Mouse (Mus musculus): Measurements from ENCODE around the gene Gorasp1.

Gene Gorasp1

DNA sequence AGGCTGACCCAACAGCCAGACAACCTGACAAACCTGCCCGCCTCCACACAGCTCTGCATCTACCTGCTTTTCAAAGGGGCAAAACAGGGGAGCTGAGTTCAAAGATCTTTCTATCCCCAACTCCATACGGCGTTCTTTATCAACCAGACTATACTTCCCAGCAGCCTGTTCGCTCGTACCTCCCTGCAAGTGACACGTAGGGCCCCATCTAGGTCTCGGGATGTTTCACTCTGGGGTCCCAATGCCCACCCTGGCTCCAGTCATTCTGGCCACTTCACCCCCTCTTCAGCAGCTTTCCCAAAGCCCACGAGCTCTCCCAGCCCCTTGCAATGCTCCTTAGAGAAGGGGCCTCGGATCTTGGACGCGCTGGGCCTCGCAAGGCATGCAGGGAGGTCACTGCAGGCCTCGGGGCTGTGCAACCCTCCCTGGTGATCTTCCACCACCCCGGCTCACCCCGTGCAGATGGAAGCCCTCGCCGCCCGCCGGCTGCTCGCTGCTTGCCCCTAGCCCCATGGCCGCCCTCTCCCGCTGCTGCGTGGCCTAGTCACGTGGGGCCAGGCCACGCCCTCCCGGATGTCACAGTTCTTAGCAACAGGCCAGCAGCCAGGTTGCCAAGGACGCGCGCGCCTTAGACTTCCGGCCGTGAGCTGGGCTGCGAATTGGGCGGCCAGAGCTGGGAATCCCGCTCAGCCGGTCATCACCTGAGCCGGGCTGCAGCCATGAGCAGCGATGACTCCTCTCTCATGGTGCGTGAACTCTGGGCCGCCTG is at the start of gene Gorasp1, which contains the start of gene Ttc21a:
TSS of gene Gorasp1 (minus strand) at position 561 of the 769 bp plus-strand sequence.
TSS of gene Ttc21a (plus strand) at position 602 of the 769 bp plus-strand sequence.
- DNase-seq (ENCODE audit: low read depth, low spot score), result peak; percentile 86

DNA sequence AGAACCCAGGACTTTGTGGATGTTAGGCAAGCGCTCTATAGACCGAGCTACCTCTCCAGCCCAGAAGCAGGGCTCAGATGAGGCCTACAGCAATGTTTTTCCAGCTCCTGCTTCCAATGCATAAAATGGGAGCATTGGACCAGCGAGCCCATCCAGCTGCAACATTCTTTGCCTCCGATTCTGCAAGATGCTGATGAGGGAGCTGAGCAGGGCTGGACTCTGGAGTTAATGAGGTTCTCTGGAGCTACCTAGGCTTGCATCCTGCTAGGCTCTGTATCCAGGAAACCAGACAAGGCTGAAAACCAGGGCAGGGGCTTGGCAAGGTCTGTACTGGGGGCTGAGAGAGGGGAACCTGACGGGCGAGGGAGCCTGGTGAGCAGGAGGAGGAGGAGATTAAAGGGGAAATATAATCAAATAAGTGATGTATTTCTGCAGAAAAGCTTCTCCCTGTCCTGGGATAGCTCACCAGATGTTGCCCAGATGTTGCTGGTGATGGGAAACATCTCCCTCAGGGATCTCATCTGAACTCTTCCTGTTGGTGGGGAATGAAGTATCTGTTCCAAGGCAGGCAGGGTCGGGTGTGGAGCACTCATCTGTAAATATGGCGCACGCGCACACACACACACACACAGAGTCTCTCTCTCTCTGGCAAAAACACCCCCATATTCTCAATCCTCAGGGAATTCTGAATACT is 48.7 kb upstream of the Gorasp1 start:
- DNase-seq (ENCODE audit: low read depth, low spot score), result no peak

DNA sequence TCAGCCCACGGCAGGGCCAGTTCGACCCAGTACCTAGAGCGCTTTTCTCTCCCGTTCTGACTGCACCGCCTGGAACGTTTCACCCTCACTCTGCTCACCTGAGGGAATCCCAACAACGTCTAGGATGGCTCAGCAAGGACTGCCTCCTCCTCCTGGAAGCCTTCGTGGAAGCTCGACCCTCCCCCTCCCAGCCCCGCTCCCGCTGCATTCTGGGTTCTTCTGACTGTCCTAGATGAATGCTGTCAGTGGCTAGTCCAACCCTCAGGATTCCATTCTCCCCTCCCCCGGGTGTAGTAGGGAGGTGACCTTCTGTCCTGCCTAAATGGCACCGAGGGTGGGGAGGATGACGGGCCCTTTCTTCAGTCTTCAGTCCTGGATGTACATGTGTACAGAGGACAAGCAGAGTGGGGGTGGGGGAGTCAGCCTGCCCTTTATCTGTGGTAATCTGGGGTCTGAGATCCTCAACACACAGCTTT is 47.2 kb upstream of the Gorasp1 start, which contains the start of gene Csrnp1:
TSS of gene Csrnp1 (minus strand) at position 123 of the 476 bp plus-strand sequence.
- DNase-seq (ENCODE audit: low read depth, low spot score), result peak; percentile 96

DNA sequence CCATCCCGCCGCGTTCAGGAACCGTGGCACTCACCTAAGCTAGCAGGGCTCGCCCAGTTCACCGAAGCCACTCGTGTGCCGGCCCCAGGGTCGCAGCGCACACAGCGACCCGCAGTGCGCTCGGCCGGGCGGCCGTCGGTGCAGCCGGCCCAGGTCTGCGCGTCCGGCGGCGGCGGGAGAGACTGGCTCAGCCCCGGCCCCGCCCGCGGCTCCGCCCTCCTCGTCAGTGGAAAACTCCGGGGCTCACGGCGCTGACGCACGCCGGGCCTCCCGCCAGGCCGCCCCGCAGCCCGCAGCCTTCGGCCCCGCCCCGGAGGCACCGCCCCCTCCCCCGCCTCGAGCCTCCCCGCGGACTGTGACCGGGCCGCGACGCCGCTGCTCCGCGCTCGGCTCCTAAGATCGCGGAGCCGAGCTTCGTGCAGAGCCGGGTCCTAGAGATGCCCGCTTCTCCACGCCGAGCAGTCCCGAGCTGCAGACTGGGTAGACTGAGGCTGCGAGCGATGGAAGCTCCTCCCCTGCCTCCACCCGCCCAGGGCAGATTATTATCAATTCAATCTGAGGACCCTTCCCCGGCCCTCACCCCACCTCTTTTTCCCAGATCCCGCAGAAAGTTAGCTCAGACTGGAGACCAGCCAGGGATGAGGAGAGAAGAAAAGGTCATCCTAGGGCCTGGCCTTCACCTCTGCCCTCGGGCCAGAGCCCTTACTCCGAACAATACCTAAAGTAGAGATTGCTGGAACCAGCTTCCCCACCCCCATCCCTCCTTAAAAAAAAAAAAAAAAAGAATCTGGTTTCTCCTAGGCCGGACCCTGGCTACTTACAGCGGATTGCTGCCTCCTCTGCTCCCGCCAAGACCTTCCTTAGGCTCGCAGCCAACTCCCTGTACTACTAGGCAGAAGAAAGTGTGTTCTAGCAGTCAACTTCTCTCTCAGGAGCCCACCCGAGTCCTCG is 46.5 kb upstream of the Gorasp1 start:
- peak; percentile 77 for DNase-seq (ENCODE audit: low read depth, low spot score)

DNA sequence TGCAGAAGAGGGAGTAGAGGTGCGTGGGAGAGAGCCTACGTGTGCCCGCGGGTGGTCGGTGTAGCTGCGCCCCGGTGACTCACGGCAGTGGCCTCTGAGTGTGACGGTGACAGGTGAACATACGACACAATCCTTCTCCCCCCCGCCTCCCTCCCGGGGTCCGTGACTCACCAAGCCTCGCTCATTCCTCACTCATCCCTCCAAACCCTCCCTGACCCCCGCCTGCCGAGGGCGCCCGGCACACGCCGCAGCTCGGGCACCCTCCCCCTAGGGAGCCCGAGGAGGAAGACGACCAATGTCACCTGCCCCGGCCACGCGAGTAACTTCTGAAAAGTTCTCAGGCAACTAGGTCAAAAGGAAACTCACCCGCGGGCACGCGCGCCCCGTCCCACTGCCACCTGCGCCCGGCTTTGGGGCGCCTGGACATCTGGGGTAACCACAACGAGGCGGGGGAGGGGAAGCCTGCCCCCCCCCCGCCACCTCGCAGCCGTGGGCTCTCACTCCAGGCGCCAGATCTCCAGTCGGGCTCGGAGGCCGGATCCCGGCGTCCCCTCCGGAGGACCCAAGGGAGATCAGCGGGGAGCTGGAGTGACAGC is 45.7 kb upstream of the Gorasp1 start:
- no peak for DNase-seq (ENCODE audit: low read depth, low spot score)

DNA sequence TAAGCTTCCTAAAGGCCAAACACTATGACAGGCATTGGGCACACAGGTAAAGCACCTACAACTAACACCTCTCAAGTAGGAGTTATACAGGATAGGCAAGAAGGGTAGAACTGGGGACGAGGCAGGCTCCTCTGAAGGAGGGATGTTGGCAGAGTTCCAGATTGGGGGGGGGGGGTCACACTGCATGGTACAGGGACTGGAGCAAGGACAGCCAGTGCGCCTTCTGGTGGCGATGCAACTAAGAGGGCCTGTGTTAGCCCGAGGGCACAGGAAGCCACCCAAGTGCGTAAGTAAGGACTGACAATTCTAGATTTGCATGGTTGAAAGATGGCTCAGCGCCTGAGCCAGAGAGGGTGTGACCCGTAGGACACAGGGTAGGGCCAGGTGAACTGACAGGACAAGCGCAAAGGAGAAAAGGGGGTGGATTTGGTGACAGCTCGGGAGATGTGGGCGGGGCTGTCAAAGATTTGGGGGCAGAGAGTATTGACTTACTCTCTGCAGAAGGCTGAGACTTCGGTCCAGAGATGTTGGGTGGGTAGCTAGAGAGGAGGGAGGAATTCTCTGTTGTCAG is 45.0 kb upstream of the Gorasp1 start:
- DNase-seq (ENCODE audit: low read depth, low spot score), result peak; percentile 76

DNA sequence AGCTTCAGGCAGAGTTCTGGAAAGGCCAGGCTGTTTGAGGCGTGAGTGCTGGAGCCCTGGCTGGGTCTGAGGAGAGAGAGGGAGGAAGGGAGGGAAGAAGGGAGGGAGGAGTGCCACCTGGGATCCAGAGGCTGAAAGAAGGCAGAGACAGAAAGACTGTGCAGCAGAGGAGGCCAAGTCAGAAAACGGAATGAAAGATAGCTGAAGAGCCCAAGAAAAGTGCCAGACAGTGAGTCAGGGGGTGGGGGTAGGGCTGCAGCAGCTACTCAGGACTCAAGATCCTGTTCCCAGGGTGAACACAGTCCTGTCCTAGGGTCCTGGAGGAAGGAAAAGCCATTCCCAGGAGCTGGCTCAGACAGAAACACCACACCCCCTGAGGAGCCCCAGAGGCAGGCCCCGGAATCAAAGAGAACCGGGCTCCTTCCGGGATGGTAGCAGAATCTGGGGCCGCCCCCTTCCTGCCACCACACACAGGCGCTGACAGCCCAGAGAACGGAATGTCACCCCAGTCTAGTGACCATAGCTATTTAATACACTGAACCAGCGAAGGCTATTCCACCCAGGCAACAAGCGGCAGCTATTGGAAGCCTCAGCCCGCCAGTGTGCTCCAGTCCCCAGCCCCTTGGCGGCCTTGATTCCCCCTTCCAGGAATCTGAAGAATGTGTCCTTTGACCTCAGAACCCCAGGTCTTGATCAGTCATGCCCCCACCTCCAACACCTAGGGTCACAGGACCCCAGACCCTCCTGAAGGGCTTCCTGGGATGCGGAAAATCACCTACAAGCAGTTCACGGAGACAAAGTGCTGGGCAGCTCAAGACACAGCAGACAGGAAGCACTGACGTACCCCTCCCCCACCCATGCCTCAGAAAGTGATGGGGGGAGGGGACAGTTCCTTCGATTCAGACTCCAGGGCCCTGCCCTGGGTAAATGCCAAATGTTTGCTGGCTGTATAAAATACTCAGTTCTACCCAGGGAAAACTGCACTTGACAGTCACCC is 44.1 kb upstream of the Gorasp1 start:
- peak; percentile 87 for DNase-seq (ENCODE audit: low read depth, low spot score)

DNA sequence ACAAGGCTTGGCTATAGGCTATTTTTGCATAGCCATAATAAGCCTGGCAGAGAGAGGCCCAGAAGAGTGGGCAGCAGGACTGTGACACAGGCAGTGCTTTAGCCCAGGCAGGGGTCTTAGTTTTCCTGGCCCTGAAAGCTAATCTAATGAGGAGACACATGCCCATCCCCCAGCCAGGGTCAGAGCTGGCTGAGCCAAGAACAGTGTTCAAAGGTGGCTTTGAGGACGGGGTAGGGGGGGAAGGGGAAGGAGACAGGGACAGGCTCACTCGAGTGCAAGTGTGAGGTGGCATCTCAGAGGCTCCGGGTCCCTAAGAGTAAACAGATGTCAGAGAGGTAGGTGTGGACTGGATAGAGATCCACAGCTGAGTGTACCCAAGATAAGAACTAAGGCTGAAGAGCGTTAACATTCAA is 43.4 kb upstream of the Gorasp1 start:
- no peak for DNase-seq (ENCODE audit: low read depth, low spot score)

DNA sequence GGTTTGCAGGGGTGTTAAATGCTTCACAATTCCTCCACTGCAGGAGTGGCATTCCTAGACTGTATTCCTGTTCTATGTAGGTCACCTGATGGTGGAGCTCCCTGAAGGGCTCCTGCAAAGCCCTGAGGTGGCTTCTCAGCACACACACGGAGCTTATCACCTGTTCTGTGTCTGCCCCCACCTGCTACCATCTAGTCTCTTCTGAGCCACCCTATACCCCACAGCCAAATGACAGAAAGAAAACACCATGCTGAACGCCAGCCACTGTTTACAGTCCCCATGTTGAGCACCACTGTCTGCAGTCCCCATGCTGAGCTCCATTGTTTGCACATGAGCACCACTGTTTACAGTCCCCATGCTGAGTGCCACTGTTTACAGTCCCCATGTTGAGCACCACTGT is 42.4 kb upstream of the Gorasp1 start:
- DNase-seq (ENCODE audit: low read depth, low spot score), result no peak

DNA sequence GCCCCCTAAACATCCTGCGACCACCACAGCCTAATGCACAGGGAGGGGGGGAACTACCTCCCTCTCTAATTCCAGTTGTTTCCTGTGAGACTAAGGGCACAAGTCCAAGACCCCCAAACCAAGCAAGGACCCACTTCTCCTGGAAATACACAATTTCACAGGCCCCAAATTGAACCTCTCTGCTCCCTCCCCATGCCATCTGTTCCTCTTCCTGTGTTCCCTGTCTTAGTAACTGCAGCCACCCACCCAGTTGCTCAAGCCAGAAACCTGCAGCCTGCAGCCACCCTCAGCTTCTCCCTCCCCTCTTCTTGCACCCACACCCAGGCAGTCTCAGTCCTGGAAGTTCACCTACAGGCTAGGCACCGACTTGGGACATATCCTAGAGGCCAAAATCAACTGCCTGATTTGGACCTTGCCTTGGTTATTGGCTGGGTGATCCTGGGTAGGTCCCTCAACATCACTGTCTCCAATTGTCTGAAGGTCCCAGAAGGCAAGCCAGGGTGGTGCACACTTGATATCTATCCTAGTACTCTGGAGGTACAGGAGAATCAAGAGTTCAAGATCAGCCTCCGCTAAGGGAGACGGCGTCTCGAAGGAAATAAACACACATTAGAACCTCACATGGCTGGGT is 41.6 kb upstream of the Gorasp1 start:
- no peak for DNase-seq (ENCODE audit: low read depth, low spot score)

DNA sequence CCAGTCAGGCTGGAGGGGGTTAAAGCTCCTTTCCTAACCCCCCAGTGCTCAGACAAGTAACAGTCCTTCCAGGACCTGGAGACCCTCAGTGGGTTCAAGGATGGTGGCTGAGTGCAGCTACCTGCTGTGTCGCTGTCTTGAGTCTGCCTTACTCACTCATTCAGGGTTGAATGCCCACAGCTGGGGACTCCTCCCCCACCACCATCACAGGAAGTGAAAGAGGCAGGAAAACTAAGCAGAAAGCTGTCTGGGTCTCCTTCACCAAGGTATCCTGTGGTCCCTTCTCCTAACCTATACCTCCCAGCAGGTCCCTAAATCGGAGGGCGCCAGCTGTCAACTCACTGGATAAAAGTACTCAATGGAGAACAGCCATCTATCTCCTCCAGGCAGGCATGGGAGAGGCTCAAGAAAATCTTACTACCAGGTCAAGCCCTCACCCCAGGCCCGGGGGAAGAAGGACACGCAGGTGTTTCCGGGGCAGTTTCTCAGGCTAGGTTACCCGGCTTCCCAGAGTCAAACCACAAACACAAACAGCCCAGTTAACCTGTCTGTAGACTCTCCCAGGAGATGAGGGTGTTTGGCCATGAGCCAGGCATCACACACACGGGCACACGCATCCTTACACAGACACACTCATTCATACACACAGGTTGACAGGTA is 40.9 kb upstream of the Gorasp1 start:
- DNase-seq (ENCODE audit: low read depth, low spot score), result peak; percentile 48

DNA sequence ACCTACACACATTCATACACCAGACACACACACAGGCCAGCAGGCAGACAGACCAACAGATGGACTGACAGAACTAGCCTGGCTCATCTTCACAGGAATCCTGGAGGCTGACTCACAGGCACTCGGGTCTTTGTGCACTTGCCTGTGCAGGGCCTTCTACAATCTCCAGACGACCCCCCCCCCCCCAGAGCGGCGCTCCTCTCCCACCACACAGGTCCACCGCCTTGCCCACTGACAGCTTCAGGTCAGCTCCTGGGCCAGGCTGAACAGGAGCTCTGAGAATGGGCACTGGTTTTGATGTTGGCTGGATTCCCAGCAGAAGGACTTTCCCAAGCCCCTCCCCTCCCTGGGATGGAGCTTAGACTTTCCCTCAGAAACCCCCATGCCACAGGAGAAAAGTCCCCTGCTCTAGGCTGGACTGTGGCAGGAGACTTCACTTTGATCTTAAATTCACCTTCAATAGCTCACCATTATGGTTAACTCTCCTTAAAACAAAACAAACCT is 40.2 kb upstream of the Gorasp1 start:
- DNase-seq (ENCODE audit: low read depth, low spot score), result no peak

DNA sequence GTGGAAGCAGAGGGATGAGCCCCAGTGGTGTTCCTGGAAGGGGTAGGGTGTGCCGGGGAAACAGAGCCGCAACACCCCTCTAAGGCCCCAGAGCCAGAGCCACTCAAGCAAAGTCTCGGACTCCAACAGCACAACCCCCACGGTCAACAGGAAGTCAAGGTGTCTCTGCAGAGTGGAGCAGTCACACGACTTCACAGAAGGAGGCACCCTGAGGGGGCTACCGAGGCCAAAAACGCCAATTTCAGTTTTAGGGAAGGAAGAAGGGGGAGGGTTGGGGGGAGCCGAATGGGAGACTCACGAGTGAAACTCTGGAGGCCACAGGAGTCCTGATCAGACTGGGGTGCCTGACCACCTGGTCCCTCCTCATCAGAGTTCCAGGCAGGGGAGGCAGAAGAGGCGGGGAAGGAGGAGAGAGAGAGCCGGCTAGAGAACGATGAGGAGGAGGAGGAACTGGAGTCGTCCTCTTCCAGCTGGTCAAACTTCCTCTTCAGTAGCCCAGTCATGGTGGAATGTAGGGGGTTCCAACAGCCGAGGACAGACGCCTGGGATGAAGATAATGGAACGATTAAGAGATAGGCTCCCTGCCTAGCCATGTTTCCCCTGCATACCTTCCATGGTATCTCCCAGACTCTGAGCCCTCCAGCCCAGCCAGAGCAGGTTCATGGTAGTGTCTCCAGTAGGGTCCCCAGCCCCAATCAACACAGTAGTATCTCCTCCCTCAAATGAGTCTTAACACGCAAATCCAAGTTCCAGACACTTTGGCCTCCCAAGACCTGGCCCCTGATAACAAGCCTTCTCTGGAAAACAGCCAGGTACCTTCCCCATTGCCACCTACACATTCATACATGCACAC is 39.6 kb upstream of the Gorasp1 start:
- peak; percentile 65 for DNase-seq (ENCODE audit: low read depth, low spot score)

DNA sequence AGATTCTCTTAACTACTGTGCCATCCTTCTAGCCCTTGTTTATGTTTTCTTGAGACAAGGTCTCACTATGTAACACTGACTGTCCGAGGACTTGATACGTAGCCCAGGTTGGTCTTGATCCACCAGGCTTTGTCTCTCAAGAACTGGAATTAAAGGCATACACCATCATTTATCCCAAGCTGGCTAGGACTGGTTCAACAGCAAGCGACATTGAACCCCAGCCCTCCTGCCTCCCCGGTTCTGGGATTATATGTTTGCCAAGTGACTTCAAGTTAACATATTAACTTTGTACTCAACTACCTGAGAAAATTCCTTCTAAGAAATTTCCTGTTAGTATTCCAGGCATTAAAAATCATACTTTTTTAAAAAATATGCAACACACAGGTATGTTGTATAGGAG is 37.9 kb upstream of the Gorasp1 start:
- DNase-seq (ENCODE audit: low read depth, low spot score), result no peak

DNA sequence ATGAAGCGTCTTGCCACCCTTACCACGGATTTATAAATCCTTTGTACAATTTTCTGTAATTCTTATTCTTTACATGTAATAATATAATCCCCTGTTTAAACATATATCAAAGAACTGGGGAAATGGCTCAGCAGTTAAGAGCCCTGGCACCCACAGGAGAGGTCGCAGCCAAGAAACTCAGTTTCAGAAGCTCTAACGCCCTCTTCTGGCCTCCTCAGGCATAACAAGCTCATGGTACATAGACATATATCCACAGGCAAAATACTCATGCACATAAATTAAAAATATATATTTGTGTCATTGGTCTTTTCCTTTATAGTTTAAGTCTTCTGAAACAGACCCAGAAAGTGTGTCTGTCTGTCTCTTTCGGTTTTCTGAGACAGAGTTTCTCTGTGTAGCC is 37.2 kb upstream of the Gorasp1 start:
- DNase-seq (ENCODE audit: low read depth, low spot score), result peak; percentile 73

DNA sequence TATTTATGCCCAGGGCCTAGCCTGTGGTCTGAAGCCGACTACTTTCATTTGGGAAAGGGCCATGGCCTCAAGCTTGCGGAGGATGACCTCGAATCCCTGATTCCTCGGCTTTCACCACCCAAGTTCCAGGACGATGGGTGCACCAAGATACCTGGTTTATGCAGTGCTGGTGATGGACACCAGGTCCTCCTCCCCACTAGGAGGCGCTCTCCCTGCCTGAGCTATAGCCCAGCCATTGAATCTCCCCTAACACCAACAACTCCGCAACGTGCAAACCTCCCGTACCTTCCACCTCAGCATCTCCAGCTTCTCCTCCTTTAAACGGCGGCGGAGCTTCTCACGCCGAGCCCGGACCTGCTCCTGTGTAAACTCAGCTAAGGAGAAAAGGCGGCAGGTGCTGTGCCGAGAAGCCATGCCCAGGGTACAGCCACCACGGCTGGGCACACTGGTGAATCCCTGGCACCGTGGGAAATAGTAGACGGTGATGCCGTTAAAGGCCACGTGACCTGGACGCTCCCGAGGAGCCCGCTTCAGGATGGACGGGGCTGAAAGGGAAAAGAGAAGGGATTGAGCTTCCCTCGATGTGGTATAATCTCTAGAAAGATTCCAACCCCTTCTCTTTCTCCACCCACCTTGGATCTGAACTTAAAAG is 36.6 kb upstream of the Gorasp1 start:
- DNase-seq (ENCODE audit: low read depth, low spot score), result peak; percentile 93

DNA sequence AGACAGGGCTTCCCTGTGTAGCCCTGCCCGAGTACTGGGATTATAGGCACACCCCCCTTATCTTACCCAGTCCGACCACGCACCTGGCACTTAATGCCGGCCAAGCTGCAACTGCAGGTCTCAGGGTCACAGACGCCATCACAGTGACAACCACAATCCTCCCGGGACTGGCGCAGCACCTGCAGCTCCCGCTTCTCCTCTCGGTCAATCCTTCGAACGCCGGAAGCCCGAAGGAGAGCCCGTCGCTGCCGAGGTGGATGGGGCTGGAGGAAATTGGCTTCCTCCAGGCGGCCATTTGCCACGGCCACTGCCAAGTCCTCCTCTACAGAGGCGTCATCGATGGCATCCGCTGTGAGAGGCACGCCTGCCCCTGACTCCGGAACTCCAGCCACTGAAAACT is 35.9 kb upstream of the Gorasp1 start:
- no peak for DNase-seq (ENCODE audit: low read depth, low spot score)

Measured in ES-CJ7 (cell line).